Mouse (Mus musculus) megakaryocyte, embryonic 14.5 days (primary cell): ENCODE results near the gene Nt5c3.

Experiments
- FLI1 ChIP-seq: IDR thresholded peaks from 2 replicates; pipeline ENCODE4 v1.6.1; 2012; ENCODE audit warnings: low read length, inconsistent platforms, mixed read lengths
- GATA1 ChIP-seq: IDR thresholded peaks from 3 replicates; pipeline ENCODE4 v1.6.1; 2012; ENCODE audit warnings: mixed read lengths, low read length, inconsistent platforms, borderline replicate concordance

GRCm38 (mm10) chr6:56934366-56934765 is 10.6 kb upstream of the Nt5c3 start:
- no peak for TF ChIP-seq GATA1
- no peak for TF ChIP-seq FLI1
